Mouse (Mus musculus) cerebellum, adult 2 months (tissue): ENCODE results near the gene Hdhd3. TPM values are rescaled to one million over a fixed set of nuclear protein-coding genes. Genes with fewer than 3 reads are reported as not detected.

ENCODE experiments used
- DNase-seq, 2 experiments: peaks; one replicate each; pipeline ENCODE4 v3.0.0; 2021
- H3K27ac ChIP-seq: fragments of 200-500 bp; 2 replicates; pipeline ENCODE4 v1.5.1; 2012; ENCODE audit warnings: low read length, control low read depth, inconsistent platforms; ENCODE audit not compliant: insufficient read depth
- H3K27me3 ChIP-seq: fragments of 200-500 bp; 2 replicates; pipeline ENCODE4 v1.6.1; 2012; ENCODE audit warnings: inconsistent platforms, mild to moderate bottlenecking, low read length, moderate library complexity; ENCODE audit not compliant: control insufficient read depth, insufficient read depth
- H3K4me1 ChIP-seq: fragments of 200-500 bp; 2 replicates; pipeline ENCODE4 v1.6.1; 2011; ENCODE audit warnings: low read length; ENCODE audit not compliant: control insufficient read depth, insufficient read depth
- H3K4me3 ChIP-seq: fragments of 200-500 bp; replicated peaks from 2 replicates; pipeline ENCODE3; 2011; ENCODE audit warnings: mild to moderate bottlenecking, low read depth, low read length, control low read depth; ENCODE audit not compliant: insufficient read depth
- CTCF ChIP-seq: fragments of 200-500 bp; IDR thresholded peaks from 2 replicates; pipeline ENCODE4 v1.5.1; 2011; ENCODE audit warnings: low read depth, mild to moderate bottlenecking, control low read depth, low read length, moderate library complexity, borderline replicate concordance; ENCODE audit not compliant: insufficient read depth
- POLR2A ChIP-seq: fragments of 200-500 bp; IDR thresholded peaks from 2 replicates; pipeline ENCODE4 v1.6.1; 2011; ENCODE audit warnings: low read length, control low read depth, borderline replicate concordance; ENCODE audit not compliant: insufficient read depth
- WGBS: fragments of 180-500 bp; shearing (Covaris S2); methylation state at CpG from one replicate; pipeline ENCODE4 v1.1.7; 2018; 5-methylcytosine and 5-hydroxymethylcytosine counted together
- polyA plus RNA-seq: library from polyadenylated mRNA; depleted of rRNA; stranded (reverse); fragments of >200 nt; gene quantifications from 2 replicates; pipeline ENCODE4 v1.2.3, GENCODE M21; 2012; rRNA removed

Gene Hdhd3
- 9.3 and 9.7 TPM in 2 replicates for polyA plus RNA-seq

- Histone ChIP-seq H3K27ac (peak within 1 kb of the TSS; percentile 97), H3K4me1 (no peaks in the 10 kb centered on the region), H3K27me3 (no peaks in the 10 kb centered on the region), H3K4me3 (peak within 1 kb of the TSS; percentile 93)
- WGBS: 83% methylated on average over 3 of the region's 3 CpGs
- no peak for TF ChIP-seq CTCF
- no peak for DNase-seq
These were observed at the start of gene Hdhd3 for GRCm38 (mm10) chr4:62503374-62503970. TSS of gene Hdhd3 (minus strand) at chr4:62503467.

- no peaks in the 10 kb centered on the region for H3K4me1 ChIP-seq
- TF ChIP-seq CTCF: no peak
- TF ChIP-seq POLR2A: no peak
- H3K27ac ChIP-seq: no peak overlapping the region
- no peaks in the 10 kb centered on the region for H3K27me3 ChIP-seq
- no peak overlapping the region for H3K4me3 ChIP-seq
- 89% methylated on average over 7 of the region's 7 CpGs for WGBS
- DNase-seq: no peak
These were observed 48.7 kb upstream of the Hdhd3 start for GRCm38 (mm10) chr4:62551966-62552365.

DNA sequence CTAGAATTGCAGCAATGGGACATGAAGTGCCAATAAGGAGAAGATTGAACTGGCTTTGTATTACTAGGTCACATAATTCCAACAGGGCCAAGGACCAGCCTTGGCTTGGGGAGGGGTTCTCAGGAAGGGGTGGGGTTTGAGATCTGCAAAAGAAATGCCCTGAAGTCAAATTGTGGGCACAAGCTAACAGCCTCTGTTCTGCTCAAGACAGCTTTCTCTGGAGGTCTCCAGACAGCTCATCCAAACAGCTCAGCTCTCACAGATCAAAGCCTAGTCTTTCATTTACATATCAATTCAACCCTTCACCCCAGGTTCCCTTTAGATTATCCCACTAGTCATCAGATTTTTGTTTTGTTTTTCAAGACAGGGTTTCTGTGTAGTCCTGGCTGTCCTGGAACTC lies 41.5 kb upstream of the Hdhd3 start:
- DNase-seq: no peak
- H3K4me1 ChIP-seq: no peaks in the 10 kb centered on the region
- H3K4me3 ChIP-seq: no peak overlapping the region
- TF ChIP-seq POLR2A: no peak
- no peak for TF ChIP-seq CTCF
- H3K27me3 ChIP-seq: no peaks in the 10 kb centered on the region
- H3K27ac ChIP-seq: no peak overlapping the region

GRCm38 (mm10) chr4:62543782-62544181 lies 40.5 kb upstream of the Hdhd3 start:
- Histone ChIP-seq H3K27ac (no peak overlapping the region), H3K4me3 (no peak overlapping the region), H3K27me3 (no peaks in the 10 kb centered on the region), H3K4me1 (no peaks in the 10 kb centered on the region)
- DNase-seq: no peak
- 56% methylated on average over 6 of the region's 6 CpGs for WGBS
- no peak for TF ChIP-seq POLR2A
- TF ChIP-seq CTCF: no peak

GRCm38 (mm10) chr4:62541802-62542201 lies 38.5 kb upstream of the Hdhd3 start:
- DNase-seq: no peak
- no peak overlapping the region for H3K4me3 ChIP-seq
- no peak for TF ChIP-seq POLR2A
- TF ChIP-seq CTCF: no peak
- 37% methylated on average over 3 of the region's 3 CpGs for WGBS
- no peaks in the 10 kb centered on the region for H3K4me1 ChIP-seq
- no peaks in the 10 kb centered on the region for H3K27me3 ChIP-seq
- H3K27ac ChIP-seq: no peak overlapping the region

DNA sequence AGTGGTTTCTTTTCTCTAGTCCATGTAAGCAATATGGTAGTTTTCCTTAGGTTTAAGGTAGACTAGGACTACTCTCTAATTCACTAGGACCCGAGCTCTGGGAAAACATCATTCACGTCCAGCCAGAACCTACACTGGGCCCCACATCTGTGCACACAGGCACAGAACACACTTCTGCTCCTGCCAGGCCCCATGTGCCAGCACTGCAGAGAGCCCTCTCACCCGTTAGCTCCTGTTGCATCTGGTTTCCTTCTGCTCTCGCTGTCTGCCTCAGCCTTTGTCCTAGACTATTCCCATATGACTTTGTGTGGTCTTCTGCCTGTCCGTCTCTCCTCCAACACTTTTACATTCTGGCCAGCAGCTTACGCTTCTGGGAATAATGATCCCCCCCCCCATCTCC lies 30.5 kb upstream of the Hdhd3 start:
- DNase-seq: no peak
- no peaks in the 10 kb centered on the region for H3K4me1 ChIP-seq
- no peak overlapping the region for H3K4me3 ChIP-seq
- 49% methylated on average over 6 of the region's 6 CpGs for WGBS
- no peaks in the 10 kb centered on the region for H3K27me3 ChIP-seq
- no peak for TF ChIP-seq CTCF
- TF ChIP-seq POLR2A: no peak
- no peak overlapping the region for H3K27ac ChIP-seq

DNA sequence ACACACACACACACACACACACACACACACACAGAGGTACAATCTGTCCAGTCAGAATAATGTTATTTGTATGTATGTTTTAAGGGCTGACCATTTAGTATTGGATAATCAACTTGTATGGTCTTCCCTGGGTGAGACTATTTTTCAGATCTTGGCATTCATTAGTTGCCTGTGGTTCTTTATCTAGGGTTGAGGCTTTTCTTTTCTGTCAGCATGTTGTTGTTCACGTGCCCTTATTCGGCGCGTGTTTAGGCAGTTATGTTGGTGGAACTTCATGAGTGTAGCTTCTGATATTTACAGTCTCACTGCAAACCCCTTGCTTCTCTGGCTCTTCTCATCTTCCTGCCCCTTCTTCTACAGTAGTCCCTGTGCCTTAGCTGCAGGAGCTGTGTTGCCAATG lies 24.4 kb upstream of the Hdhd3 start:
- 82% methylated on average over 4 of the region's 4 CpGs for WGBS
- TF ChIP-seq CTCF (no peak), POLR2A (no peak)
- DNase-seq: no peak
- peaks cover 3% of the 10 kb centered on the region; the same call in 1 of the 2 replicates for H3K4me1 ChIP-seq
- no peaks in the 10 kb centered on the region for H3K27me3 ChIP-seq
- no peak overlapping the region for H3K4me3 ChIP-seq
- no peak overlapping the region for H3K27ac ChIP-seq

DNA sequence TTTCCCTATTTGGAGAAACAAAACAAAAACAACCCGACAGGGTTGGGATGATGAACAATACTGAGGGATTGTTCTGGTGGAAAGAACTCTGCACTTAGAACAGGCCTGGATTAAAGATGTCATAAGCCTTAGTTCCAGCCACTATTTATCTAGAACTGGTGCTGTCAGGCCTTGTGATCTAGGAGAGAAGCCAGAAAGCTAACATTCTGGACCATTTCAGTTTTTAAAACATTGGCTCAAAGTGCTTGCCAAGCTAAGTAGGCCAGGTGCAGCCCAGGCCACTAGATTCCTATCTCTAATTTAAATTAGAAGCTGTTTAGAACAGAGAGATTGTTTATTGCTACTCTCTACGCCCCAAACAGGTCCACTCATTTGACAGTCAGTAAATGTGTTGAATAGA lies 23.0 kb upstream of the Hdhd3 start:
- no peak for TF ChIP-seq POLR2A
- no peak for TF ChIP-seq CTCF
- WGBS: 64% methylated on average over 2 of the region's 2 CpGs

More for the DNA sequence above, 23.0 kb upstream of the Hdhd3 start:
- Histone ChIP-seq H3K27ac (no peak overlapping the region), H3K27me3 (no peaks in the 10 kb centered on the region), H3K4me3 (no peak overlapping the region), H3K4me1 (peaks cover 3% of the 10 kb centered on the region; the same call in 1 of the 2 replicates)
- no peak for DNase-seq
